Mouse (Mus musculus): ENCODE measurements at regions not wholly inside any gene's neighbourhood (a gene's known extent, or its start where the extent isn't known, plus 50 kb on each side); places are given as distances from the start of the nearest gene placed in this dataset.

DNA sequence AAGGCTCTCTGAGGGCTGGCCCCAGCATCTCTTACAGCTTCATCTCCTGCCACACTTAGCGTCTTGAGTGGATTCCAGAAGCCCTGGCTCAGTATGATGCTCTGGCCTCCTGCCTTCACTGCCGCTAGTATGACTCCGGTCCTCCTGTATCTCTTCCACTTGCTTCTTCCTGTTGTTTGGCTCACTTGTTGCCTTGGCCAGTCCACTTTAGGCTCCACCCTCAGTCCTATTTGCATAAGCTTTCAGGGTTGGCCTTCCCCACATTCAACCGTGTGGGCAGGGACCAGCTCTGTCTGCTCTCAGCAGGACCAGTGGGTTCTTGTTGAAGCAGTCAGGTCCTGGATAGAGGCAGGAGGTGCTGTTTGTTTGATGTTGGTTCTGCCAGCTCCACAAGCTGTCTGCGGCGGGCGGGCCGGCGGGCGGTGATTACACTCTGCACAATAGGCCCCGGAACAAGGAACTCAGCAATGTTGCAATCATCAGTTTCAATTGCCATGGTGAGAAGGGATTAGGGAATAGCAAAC, 232.6 kb upstream of the Chd6 start:
- in situ Hi-C loops (cut with MboI, MseI), result no loop called here

DNA sequence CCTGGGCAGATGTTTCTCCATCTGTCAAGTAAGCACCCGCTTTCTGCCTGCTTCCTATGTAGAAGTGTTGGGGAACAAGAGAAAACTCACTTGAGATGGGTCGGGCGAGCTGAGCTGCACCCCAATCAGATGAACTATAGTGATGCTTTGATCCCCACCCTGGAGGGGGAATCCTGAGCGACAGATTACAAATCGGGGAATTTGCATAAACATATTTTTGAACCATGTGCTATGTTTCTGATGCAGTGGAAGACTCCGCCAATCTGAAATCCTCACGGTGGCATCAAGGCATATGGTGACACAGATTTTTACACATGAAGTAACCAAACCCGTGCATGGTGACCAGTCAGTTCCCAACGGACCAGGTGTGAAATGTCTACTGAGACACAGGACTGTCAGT, 231.4 kb upstream of the Chd6 start:
- in situ Hi-C loops (cut with MboI, MseI), result no loop called here

DNA sequence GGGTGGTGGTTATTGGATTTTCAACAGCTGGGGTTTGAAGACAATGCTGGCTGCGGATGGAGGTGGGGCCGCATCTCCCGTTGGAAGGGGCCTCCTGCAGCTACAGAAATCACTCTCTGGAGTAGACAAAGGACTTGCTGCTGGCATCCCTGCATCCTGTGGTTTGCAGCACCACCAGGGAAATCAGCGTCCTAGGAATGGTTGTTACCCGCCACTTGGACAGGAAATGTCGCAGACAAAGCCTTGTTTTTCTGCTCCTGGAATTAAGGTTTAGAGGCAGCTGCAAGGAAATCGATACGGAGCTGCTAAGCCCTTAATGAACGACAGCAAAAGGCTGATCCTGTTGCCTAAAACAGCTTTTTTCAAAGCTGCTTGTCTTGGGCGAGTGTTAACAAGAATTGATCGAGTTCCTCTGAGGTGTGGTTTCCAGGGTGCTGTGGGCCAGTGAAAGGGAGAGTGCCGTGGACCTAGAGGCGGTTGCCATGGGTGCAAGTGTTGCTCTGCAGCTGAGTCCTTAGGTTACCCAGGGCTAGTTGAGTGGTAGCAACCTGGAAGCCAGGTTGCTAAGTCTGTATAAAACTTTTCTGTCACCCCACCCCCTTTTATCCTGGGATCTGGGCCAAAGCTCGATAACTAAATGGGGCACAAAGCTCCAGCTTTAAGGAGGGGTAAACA, 230.6 kb upstream of the Chd6 start:
- in situ Hi-C loops (cut with MboI, MseI), result no loop called here

DNA sequence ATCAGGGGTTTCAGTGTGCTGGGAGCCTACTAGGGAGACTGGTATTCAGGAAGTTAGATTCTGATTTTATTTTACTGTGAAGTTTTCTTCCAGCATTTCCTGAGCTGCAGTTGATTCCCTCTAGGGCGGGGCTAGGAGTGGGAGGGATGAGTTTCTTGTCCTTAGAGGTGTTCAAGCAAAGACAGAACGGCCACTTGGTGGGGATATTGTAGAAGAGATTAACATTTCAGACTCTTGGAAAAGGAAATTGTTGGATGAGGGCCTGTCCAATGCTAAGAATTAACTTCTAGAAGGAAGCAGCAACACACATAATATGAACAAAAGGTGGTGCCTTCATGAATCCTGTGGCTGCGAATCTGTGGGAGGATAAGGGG, 230.1 kb upstream of the Chd6 start:
- in situ Hi-C loops (cut with MboI, MseI), result no loop called here

DNA sequence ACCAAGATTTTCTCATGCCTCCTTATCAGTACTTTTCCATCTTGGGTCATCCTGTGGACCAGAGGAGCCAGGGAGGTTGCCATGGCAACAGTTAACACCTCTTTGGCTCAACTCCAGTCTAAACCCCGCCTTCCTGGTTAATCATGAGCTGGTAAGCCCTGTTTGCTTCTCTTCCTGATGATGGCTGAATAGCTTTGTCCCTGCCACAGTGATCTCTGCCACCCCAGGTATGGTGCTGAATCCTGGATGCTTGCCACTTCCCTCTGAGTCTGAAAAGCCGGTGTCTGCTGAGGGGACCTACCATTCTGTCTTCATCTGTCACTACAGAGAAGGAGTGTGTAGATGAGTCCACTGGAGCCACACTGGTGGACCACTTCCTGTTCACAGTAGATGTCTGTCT, 223.8 kb upstream of the Chd6 start:
- in situ Hi-C loops (cut with MboI, MseI), result no loop called here

DNA sequence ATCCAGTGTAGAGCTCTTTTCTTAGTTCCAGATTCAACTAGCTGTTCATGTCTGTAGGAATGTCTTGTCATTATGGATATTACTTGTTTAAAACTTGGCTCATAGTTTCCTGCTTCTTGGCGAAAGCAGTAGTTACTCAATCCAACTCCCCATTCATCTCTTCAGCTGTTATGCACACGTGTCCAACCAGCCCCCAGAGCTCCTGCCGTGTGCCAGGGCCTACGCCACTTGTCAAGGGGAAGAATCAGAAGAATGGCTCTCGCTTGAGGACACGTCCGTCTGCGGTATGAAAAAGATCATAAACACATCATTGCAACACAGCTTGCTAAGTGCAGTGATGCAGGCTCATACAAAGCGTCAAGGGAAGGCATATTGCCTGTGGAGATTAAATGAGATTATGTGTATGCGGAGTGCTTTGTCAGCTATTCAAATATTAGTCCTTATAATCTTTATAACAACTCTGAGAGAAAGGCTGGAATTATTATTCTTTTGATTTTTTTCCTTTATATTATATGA, 223.0 kb upstream of the Chd6 start:
- in situ Hi-C loops (cut with MboI, MseI), result no loop called here

DNA sequence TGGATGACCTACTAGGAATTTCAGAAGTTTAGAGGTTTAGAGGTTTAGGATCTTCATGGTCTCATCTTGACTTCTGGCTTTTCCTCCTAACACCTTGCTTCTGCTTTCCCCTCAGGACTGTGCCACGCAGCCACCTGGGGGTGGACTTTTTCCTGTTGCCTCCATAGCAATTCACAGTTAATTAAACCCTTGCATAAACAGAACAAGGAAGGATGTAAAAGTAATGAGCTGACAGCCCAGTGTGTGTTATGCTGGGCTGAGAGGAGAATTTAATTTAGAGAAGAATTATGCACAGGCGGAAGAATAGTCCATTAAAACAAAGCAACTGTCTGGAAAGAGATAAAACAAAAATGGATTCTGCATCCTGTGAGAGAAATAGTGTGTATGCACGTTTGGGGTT, 193.9 kb upstream of the Chd6 start:
- in situ Hi-C loops (cut with MboI, MseI), result no loop called here

DNA sequence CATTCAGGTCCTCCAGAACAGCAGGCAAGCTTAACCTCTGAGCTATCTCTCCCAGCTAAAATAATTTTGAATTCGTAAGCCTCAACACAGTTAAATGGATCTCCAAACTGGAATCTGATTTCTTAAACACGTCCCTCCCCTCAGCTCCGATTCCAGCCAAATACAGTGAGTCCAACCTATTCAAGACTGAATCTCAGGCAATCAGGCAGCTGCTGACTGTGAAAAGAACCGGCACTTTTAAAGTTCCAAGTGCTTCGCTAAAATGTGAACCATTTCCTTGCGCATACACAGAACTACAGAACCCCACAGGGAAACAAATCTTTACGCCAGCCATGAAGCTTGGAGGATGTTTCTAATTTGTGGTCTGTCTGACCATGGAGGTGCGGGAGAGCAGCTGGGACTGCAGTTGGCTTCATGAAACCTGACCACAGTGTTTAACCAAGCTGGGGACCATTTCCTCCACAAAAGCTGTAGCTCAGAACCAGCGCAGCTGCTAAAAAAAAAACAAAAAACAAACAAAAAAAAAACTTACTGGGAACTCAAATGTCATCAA, 160.1 kb upstream of the Chd6 start:
- in situ Hi-C loops (cut with MboI, MseI), result no loop called here

DNA sequence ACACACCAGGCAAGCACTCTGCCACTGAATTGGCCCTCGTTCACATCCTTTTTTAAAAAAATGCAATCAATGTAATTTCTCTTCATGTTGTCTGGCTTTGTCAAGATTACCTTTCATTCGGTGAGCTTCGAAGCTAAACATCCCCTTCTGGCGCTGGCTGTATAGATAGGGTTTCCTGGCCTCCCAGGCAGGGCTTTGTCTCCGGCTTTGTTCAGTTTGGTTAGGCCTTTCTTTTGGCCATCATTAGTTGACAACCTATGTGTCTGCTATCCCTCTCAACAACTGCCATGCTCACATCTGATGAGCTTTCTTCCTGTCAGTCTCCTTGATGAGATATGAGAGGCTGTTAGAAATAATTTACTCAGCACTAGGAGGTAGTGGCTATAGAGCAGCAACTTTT, 157.6 kb upstream of the Chd6 start:
- in situ Hi-C loops (cut with MboI, MseI), result no loop called here

DNA sequence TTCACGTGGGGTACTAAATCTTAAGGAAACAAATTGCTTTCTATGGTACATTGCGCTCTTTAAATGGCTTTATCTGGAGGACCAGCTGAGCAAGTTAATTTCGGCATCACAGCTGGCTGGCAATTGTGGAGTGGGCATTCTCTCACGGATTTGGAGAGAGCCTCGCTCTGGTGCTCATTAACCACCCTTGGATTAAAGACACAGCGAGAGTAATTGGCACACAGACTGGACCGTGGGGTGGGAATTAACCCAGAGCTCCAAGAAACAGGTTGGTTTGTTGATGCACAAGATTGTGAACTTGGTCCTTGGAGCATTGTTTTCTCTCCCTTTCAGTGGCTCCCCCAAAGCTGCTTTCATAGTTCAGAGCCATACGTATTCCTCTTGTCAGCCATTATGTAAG, 156.3 kb upstream of the Chd6 start:
- in situ Hi-C loops (cut with MboI, MseI), result no loop called here

DNA sequence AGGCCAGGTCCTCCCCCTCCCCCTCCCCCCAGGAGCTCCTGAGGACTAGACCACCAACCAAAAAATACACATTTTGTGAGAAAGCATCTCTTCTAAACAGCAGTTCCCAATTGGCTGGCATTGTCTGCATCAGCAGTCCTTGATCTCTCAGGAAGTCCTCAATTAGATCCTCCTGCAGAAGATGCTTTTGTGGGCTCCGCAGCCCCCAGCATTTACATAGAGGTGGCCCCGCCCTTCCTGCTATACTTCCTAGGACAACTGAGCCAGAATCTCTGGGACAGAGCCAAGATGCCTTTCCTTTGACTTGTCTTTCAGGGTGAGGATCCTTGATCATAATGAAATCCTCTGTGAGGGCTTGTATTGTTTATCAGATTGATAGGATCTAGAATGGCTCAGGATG, 143.9 kb upstream of the Chd6 start:
- in situ Hi-C loops (cut with MboI, MseI), result no loop called here

DNA sequence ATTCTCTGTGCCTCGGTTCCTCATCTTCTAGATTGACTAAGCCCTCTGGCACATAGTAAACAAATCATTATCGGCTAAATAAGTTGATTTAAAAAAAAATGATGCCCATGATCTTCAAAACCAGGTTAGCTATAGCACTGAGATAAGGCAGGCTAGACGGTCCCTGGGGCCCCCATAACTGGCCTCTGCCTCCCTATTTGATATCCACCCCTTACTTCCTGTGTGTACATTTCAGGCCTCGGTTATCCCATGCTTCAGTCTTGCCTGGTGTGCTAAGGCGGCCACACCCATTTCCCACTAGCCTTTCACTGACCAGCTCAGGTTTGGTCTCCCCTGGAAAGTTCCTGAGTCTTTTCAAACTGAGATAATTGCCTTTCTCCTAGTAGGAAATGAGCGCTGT, 132.8 kb upstream of the Chd6 start:
- in situ Hi-C loops (cut with MboI, MseI), result no loop called here

DNA sequence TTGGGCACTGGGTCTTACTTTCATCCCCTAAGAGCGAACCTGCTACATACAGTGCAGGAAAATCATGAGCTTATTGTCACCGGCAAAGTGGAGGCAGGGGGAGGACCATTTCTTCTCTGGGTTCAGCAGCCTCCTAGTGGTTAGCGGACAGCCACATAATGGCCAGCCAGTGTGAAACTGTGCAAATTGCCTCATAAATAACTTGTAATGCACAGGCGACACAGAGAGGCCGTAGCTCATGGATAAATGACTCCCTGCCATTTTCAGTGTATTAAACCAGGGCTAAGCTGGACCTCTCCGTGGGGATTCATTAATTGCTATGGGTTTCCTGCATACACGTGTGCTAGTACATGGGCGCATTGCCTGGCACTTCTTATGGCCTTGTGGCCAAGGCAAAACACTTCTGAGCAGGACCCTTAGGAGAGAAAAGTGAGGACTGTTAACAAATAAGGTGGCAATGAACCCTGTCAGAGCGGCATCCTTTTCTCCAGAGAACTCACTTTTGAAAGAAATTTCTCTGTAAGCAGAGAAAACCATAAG, 128.5 kb upstream of the Chd6 start:
- in situ Hi-C loops (cut with MboI, MseI), result no loop called here

DNA sequence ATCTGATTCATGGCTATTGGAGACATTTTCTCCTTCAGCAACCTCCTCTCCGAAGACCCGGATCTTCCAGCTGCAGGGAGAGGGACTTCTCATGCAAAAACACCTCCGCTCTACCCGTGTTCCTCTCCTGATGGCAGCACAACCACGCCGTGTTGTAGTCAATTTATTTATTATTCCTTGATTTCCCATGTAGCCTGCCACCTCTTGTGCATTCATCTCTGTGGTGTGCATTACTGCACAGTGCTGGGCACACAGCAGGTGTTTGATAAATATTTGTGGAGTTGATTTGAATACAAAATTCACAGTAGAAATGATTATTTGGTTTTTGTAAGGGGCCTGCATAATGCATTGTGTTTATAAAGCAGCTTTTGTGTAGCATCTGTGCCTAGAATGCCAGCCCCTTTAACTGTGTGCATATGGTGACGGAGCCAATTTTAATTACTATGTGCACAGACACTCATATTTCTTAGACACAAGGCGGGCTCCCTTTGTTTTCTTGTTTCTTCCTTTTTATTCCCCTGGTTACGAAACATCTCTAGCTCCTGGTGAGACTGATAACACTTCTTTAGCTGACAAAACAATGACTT, 124.4 kb upstream of the Chd6 start:
- in situ Hi-C loops (cut with MboI, MseI), result no loop called here

DNA sequence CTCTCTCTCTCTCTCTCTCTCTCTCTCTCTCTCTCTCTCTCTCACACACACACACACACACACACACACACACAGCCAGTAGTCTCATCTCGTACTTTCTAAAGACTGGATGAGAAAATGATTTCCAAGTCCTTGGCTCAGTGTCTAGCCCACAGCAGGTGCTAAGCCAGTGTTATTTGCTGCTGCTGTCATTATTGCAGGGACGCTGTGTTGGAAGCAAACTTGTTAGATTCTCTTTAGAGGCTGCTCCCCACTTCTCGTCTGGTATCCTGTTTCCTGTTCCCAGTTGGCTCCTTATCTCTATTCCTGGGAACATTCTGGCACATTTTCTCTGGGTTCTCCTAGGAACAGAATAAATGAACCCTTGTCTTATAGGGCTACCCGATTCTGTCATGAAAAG, 122.5 kb upstream of the Chd6 start:
- in situ Hi-C loops (cut with MboI, MseI), result no loop called here

DNA sequence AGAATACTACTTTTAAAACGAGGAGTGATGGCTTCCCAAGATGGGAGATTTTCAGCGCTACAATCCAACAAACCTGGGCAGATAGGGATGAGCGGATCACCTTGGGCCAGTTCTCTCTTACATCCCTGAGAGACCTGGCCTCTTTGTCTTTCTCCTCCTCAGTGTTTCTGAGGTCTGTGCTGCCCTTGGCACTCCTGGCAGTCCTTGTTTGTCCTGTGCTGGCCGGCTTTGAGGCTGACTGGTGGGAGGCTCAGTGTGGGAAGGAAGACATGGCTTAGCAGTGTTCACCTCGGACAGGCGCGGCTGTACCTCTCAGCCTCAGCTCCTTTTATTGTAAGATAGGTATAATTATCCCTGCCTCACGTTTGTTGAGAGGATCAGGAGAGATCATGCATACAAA, 106.9 kb upstream of the Chd6 start:
- in situ Hi-C loops (cut with MboI, MseI), result loop anchor here (10.0 kb wide), 1 partner anchor 1439 kb away; no protein-coding TSS in a partner anchor

DNA sequence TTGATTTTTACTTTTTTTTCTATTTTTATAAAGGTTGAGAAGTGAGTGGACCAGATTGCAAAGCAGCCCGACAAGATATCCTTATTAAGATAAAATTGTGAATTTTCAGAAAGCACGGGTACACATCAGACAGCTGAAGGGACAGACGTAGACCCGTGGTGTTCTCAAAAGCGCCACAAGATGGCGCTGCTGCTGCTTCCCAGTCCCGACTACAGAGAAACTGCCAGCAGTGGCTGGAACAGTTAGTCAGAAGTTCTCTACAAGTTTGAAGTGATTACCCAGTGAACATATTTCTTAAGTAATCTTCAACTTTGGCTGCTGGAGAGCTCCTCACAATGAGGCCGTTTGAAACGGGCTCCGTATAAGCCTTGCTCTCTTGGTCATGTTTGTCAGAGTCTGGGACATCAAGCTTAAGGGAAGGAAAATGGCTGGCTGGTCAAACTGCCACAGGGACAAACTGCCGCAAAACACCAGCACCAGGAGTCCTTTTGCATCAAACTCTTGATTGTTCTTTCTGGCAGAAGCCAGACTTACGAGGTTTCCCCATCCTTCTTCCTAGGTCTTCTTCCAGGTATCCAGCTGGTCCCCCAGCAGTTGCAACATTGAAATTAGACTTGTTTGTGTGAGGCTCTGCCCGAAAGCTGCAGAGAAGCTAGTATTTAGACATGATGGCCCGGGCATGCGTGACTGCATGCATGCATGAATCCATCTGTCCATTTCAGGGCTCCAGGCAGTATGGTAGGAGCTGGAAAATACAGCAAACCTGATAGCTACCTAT, 106.0 kb upstream of the Chd6 start:
- in situ Hi-C loops (cut with MboI, MseI), result loop anchor here (10.0 kb wide), 1 partner anchor 1440 kb away; no protein-coding TSS in a partner anchor

DNA sequence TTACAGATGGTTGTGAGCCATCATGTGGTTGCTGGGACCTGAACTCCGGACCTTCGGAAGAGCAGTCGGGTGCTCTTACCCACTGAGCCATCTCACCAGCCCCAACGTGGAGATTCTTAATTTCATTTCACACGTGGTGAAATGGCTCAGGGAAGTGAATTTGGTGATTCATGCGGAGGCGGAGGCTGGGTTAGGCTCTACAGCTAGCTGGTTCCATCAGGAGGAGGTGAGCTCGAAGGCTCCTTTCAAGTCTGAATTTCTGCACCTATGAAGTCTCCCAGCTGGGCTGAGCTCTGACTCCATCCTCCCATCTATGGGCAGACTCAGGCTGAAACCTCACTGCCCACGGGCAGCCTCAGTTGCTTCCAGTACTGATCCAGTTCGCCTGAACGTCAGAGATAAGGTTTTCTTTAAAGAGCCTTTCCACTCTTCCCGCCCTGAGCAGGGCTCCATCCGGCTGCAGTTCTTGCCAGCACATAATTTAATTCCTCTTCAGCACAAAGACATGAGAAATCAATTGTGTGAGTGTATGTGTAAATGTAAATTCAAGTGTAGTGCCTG, 103.5 kb upstream of the Chd6 start:
- in situ Hi-C loops (cut with MboI, MseI), result loop anchor here (10.0 kb wide), 1 partner anchor 1442 kb away; no protein-coding TSS in a partner anchor

DNA sequence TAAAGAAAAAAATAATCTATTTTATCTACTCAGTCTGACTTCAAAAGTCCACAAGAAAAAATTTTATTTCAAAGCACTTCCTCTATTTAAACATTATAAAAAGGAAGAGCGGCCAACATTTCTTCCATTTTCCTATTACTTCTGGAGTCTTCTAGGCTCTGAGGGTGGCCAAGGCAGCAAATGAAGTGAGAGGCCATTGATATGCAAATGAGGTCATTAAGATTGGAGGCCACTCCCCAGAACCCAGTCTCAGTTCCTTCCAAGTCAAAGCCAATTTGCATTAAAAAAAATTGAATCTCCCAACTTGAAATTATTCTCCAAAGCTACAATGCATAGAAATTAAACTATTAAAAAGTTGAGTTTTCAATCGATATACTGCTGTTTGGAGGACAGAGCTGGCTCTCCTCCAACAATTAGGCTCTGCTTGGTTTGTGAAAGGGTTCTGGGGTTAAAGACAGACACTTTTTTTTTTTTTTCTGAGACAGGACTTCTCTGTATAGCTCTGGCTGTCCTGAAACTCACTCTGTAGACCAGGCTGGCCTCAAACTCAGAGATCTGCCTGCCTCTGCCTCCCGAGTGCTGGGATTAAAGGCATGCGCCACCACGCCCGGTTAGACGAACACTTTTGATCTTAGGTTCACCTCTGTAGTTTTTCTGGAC, 88.0 kb upstream of the Chd6 start:
- in situ Hi-C loops (cut with MboI, MseI), result no loop called here

DNA sequence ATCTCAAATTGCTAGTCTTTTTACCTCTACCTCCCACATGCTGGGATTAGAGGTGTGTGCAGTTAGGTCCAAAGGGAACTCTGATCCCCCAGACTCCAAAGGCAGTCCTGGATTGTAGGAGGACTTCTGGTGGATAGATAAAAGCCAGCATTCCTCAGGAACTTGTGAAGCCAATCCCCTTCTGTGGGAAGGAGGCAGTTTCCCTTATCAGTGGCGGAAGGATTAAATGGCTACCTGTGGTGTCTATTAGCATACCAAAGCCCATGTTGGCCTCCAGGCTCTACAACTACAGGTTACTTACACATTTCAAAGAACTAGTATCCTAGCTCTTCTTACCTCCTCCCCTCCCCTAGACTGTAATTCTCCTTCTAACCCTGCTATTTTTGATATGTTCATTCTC, 78.6 kb upstream of the Chd6 start:
- in situ Hi-C loops (cut with MboI, MseI), result no loop called here

DNA sequence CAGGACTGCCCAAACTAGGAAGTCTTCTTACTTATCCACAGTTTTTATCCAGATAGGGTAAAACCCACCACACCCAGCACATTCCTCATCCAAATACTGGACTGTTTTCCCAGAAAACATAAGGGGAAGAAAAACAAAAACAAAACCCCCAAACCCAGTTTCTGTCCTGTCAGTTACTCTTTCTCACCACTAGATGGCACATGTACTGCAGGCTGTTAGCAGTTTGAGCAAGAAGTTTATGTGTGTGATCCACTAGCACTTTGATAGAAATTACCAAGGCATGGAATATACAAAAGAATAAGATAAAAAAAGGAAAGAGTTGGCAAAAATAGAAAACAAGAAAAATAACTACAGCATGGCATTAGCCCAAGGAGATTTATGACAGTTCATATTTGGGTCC, 76.2 kb upstream of the Chd6 start:
- in situ Hi-C loops (cut with MboI, MseI), result no loop called here

All from T-helper 2 cell (primary cell).